Mouse (Mus musculus): ENCODE measurements around the gene Cercam. TPM values are rescaled to one million over a fixed set of nuclear protein-coding genes. Genes with fewer than 3 reads are reported as not detected.
A peak's percentile ranks its signal among the peaks of the same experiment; 100 is the strongest.
"Not testable (repeated sequence)": the region's sequence is repeated elsewhere in the genome, so short reads cannot be mapped to it uniquely, and the experiment has no call there.

The Cercam gene
- polyA plus RNA-seq, 1 experiment: 9.5 TPM

DNA sequence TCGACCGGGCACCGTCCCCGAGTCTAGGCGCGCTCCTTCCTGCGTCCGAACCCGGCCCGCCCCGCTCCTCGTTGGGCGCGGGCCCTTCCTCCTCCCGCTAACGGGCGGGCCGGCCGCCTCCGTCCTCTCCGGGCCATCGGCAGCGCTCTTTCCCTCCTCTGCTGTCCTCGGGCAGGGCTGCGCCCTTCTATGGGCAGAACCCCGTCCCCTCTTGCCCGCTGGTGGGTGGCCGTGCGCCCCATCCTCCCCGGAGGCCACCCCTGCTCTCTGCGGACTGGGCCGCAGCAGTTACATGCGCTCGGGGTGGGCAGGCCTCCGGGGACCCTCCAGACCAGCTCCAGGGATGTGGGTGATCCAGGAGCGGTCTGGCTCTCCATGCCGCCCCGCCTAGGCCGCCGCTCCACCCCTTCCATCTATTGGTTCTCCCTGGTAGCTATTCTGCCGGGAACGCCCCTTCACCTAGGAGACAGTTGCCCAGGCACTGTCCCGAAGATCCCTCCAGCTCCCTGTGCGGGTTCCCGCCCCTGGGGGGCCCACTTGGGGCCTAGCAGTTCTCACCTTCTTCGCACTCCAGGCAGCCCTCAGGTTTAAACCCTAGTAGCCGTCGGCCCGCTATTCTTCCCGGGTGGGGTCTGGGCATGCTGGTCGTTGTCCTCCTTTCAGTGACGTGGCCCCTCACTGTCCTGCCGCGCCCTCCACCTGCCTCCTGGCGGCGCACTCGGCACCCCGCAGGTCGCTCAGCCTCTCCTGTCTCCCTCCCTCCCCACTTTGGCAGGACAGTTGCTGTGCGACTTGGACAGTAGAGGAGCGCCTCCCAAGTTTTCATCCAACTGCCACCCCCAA lies 21.2 kb downstream of the Cercam start:
- Histone ChIP-seq H3K4me1 (ENCODE audit: control insufficient read depth, insufficient read depth, low read length) (no peaks in the 10 kb centered on the region), H3K4me3 (replicated peaks; ENCODE audit: extremely low read depth, low read depth, low read length) (peak overlapping the region; percentile 91)
- peak; percentile 75 for DNase-seq
- WGBS: 1% methylated on average over 59 of the region's 61 CpGs
- TF ChIP-seq CTCF (IDR thresholded peaks at IDR 0.05; ENCODE audit: insufficient read depth, low read length) (no peak), POLR2A (IDR thresholded peaks at IDR 0.05; ENCODE audit: borderline replicate concordance, extremely low read depth, low read depth, low read length) (no peak)

- no peak for DNase-seq
- TF ChIP-seq POLR2A (IDR thresholded peaks at IDR 0.05; ENCODE audit: borderline replicate concordance, extremely low read depth, low read depth, low read length) (no peak), CTCF (IDR thresholded peaks at IDR 0.05; ENCODE audit: insufficient read depth, low read length) (no peak)
- H3K4me3 ChIP-seq (replicated peaks; ENCODE audit: extremely low read depth, low read depth, low read length): no peak overlapping the region
- WGBS: 94% methylated on average over 6 of the region's 6 CpGs
- no peaks in the 10 kb centered on the region for H3K4me1 ChIP-seq (ENCODE audit: control insufficient read depth, insufficient read depth, low read length)
Measured at GRCm38 (mm10) chr2:29891773-29892172, 22.8 kb downstream of the Cercam start.

DNA sequence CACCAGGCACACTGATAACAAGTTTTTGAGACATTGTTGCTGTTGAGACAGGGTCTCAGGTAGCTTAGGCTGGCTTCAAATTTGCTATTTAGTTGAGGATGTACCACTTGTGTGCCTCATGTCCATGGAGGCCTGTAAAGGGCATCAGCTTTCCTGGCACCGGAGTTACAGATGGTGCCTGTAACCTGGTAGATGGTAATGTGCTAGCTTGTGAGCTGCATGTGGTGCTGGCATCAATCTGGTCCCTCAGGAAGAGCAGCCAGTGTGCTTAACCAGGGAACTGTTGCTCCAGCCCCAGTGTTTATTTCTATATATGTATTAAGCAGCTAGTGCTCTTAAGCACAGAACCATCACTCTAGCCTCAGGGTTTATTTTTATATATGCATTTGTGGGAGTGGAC lies 27.1 kb downstream of the Cercam start:
- 97% methylated on average over 1 of the region's 1 CpGs for WGBS
- no peak for TF ChIP-seq POLR2A (IDR thresholded peaks at IDR 0.05; ENCODE audit: borderline replicate concordance, extremely low read depth, low read depth, low read length)
- no peak for TF ChIP-seq CTCF (IDR thresholded peaks at IDR 0.05; ENCODE audit: insufficient read depth, low read length)
- H3K4me3 ChIP-seq (replicated peaks; ENCODE audit: extremely low read depth, low read depth, low read length): no peak overlapping the region
- H3K4me1 ChIP-seq (ENCODE audit: control insufficient read depth, insufficient read depth, low read length): no peaks in the 10 kb centered on the region
- DNase-seq: no peak

DNA sequence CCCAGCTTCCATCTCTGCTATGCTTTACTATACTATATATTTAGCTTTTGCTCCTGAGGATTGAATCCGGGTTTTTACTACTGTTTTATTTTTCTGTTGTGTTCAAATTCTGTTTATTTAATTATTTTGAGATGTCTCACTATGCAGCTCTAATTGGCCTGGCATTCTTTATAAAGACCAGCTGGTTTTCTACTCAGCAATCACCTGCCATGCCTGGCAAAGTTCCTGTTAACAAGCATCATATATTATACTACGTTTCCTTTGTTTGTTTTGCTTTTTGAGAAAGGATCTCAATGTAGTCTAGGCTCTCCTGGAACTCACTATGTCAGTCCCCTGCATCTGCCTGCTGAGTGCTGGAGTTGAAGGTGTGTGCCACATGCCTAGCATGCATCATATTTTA lies 28.4 kb downstream of the Cercam start:
- Histone ChIP-seq H3K4me3 (replicated peaks; ENCODE audit: extremely low read depth, low read depth, low read length) (no peak overlapping the region), H3K4me1 (ENCODE audit: control insufficient read depth, insufficient read depth, low read length) (no peaks in the 10 kb centered on the region)
- DNase-seq: no peak
- WGBS: 58% methylated on average over 2 of the region's 2 CpGs
- TF ChIP-seq CTCF (IDR thresholded peaks at IDR 0.05; ENCODE audit: insufficient read depth, low read length): no peak
- no peak for TF ChIP-seq POLR2A (IDR thresholded peaks at IDR 0.05; ENCODE audit: borderline replicate concordance, extremely low read depth, low read depth, low read length)

GRCm38 (mm10) chr2:29898081-29898480 lies 29.1 kb downstream of the Cercam start:
- TF ChIP-seq CTCF (IDR thresholded peaks at IDR 0.05; ENCODE audit: insufficient read depth, low read length): no peak
- no peak for TF ChIP-seq POLR2A (IDR thresholded peaks at IDR 0.05; ENCODE audit: borderline replicate concordance, extremely low read depth, low read depth, low read length)

DNA sequence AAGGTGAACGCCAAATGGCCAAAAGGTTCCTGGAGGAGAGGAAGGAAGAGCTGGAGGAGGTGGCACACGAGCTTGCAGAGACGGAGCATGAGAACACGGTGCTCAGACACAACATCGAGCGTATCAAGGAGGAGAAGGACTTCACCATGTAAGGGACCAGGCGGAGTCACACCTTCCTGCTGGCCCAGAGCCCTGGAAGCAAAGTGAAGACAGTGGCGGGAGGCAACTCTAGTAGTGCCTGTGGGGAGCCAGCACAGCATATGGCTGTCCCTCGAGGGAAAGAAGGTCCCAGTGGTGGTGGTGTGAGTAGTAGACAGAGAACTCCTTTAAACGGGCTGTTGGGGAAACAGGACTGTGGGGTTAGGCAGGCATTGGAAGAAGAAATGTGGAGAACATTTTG lies 33.2 kb downstream of the Cercam start:
- no peak for TF ChIP-seq POLR2A (IDR thresholded peaks at IDR 0.05; ENCODE audit: borderline replicate concordance, extremely low read depth, low read depth, low read length)
- no peak for TF ChIP-seq CTCF (IDR thresholded peaks at IDR 0.05; ENCODE audit: insufficient read depth, low read length)
- DNase-seq: no peak
- Histone ChIP-seq H3K4me1 (ENCODE audit: control insufficient read depth, insufficient read depth, low read length) (no peaks in the 10 kb centered on the region), H3K4me3 (replicated peaks; ENCODE audit: extremely low read depth, low read depth, low read length) (no peak overlapping the region)
- WGBS: 82% methylated on average over 10 of the region's 10 CpGs

More at GRCm38 (mm10) chr2:29898081-29898480, 29.1 kb downstream of the Cercam start:
- WGBS: 82% methylated on average over 1 of the region's 1 CpGs
- no peaks in the 10 kb centered on the region for H3K4me1 ChIP-seq (ENCODE audit: control insufficient read depth, insufficient read depth, low read length)
- no peak overlapping the region for H3K4me3 ChIP-seq (replicated peaks; ENCODE audit: extremely low read depth, low read depth, low read length)
- DNase-seq: no peak

DNA sequence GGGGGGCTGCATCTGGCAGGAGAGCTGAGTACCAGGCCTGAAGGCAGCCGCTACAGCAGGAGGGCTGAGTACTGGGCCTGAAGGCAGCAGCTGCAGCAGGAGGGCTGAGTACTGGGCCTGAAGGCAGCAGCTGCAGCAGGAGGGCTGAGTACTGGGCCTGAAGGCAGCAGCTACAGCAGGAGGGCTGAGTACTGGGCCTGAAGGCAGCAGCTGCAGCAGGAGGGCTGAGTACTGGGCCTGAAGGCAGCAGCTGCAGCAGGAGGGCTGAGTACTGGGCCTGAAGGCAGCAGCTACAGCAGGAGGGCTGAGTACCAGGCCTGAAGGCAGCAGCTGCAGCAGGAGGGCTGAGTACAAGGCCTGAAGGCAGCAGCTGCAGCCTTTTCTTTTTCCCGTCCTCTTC lies 39.2 kb downstream of the Cercam start:
- DNase-seq; H3K4me3 ChIP-seq (replicated peaks; ENCODE audit: extremely low read depth, low read depth, low read length); H3K4me1 ChIP-seq (ENCODE audit: control insufficient read depth, insufficient read depth, low read length): not testable (repeated sequence)
- 96% methylated on average over 2 of the region's 2 CpGs for WGBS

DNA sequence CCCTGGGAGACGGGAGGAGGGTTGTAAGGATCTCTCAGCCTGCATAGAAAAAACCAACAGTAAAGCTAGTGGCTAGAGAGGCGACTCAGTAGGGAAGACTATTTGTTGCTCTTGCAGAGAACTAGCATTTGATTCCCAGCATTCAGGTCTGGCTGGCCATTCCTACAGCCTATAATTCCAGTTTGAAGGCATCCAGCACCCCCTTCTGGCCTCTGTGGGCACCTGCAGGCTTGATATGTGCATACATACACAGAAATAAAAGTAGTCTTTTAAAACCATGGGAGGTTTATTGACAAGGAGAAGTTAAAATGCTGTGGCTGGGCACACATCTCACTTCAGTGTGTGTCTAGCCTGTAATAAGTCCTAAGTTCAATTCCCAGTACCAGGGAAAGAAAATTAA lies 41.1 kb downstream of the Cercam start:
- peak; percentile 32; the same call in 1 of the 2 replicates for TF ChIP-seq CTCF (IDR thresholded peaks at IDR 0.05; ENCODE audit: insufficient read depth, low read length)
- no peak for TF ChIP-seq POLR2A (IDR thresholded peaks at IDR 0.05; ENCODE audit: borderline replicate concordance, extremely low read depth, low read depth, low read length)
- WGBS: 97% methylated on average over 2 of the region's 2 CpGs
- Histone ChIP-seq H3K4me1 (ENCODE audit: control insufficient read depth, insufficient read depth, low read length) (no peaks in the 10 kb centered on the region), H3K4me3 (replicated peaks; ENCODE audit: extremely low read depth, low read depth, low read length) (no peak overlapping the region)
- DNase-seq: no peak

- Histone ChIP-seq H3K4me1 (ENCODE audit: control insufficient read depth, insufficient read depth, low read length) (no peaks in the 10 kb centered on the region), H3K4me3 (replicated peaks; ENCODE audit: extremely low read depth, low read depth, low read length) (no peak overlapping the region)
- DNase-seq: no peak
- TF ChIP-seq CTCF (IDR thresholded peaks at IDR 0.05; ENCODE audit: insufficient read depth, low read length) (no peak), POLR2A (IDR thresholded peaks at IDR 0.05; ENCODE audit: borderline replicate concordance, extremely low read depth, low read depth, low read length) (no peak)
- 94% methylated on average over 11 of the region's 11 CpGs for WGBS
Measured at GRCm38 (mm10) chr2:29917621-29918020, 48.7 kb downstream of the Cercam start.

DNA sequence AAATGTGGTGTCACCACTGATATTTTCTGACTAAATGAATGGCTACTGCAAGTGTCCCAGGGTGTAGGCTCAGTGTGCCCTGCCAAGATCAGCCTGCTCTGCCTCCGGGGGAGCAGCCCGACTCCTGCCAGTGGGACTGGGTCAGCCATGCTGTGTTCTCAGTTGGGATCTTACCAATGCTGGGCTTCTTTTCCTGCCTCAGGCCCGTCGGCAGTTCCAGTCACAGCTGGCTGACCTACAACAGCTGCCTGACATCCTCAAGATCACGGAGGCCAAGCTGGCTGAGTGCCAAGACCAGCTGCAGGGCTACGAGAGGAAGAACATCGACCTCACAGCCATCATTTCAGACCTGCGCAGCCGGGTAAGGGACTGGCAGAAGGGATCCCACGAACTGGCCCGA lies 53.0 kb downstream of the Cercam start:
- WGBS: 28% methylated on average over 11 of the region's 11 CpGs

More for the DNA sequence above, 53.0 kb downstream of the Cercam start:
- peak; percentile 29 for DNase-seq
- no peak overlapping the region for H3K4me3 ChIP-seq (replicated peaks; ENCODE audit: extremely low read depth, low read depth, low read length)
- no peaks in the 10 kb centered on the region for H3K4me1 ChIP-seq (ENCODE audit: control insufficient read depth, insufficient read depth, low read length)
- TF ChIP-seq POLR2A (IDR thresholded peaks at IDR 0.05; ENCODE audit: borderline replicate concordance, extremely low read depth, low read depth, low read length): no peak
- no peak for TF ChIP-seq CTCF (IDR thresholded peaks at IDR 0.05; ENCODE audit: insufficient read depth, low read length)

All from lung, adult 2 months (tissue).